Mouse (Mus musculus): Measurements from ENCODE around the gene Tmem63b.

DNA sequence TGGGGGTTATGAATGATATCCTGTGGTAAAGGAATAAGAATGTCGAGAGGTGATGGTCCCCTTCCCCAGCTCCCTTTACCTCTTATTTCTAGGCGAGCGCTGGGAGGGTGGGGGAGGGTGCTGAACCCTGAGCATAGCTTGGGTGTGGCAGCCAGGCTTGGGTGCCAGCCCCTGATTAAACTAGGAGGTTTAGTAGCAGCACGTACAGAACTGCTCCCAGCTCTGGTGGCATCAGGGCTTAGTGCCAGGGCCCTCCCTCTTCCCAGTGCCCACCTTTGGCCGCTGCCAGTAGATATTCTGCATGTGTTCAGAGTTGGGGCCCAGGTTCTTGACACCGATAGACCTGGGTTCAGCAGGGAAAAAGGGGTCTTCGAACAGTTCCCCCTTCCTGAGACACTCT is 33.5 kb downstream of the Tmem63b start:
- no peak for TF ChIP-seq CTCF (IDR thresholded peaks at IDR 0.05; ENCODE audit: low read depth, low read length)
- no peak for TF ChIP-seq POLR2A (IDR thresholded peaks at IDR 0.05; ENCODE audit: extremely low read depth, insufficient read depth, low read length)

All from liver, adult 2 months (tissue).